Mouse (Mus musculus) liver, postnatal 0 days (tissue): ENCODE measurements at regions not wholly inside any gene's neighbourhood (a gene's known extent, or its start where the extent isn't known, plus 50 kb on each side); places are given as distances from the start of the nearest gene placed in this dataset.

ENCODE experiments used
- ATAC-seq: fragments of 200-750 bp; cut with Nextera tagmentation; 2 replicates; pipeline ENCODE4 v1.8.0; 2017; ENCODE audit warnings: mild to moderate bottlenecking, moderate library complexity
- DNase-seq: peaks from one replicate; pipeline ENCODE4 v3.0.0-alpha.2; 2016
- H3K27ac ChIP-seq: fragments of 300-500 bp; sonication (generic); 2 replicates; pipeline ENCODE4 v1.5.1; 2014; ENCODE audit warnings: antibody characterized with exemption, moderate library complexity, mild to moderate bottlenecking, low read depth
- H3K27me3 ChIP-seq: fragments of 300-500 bp; sonication (generic); 2 replicates; pipeline ENCODE4 v1.6.1; 2014; ENCODE audit warnings: low read length, control low read depth, mixed read lengths; ENCODE audit not compliant: insufficient read depth
- H3K36me3 ChIP-seq: fragments of 300-500 bp; sonication (generic); replicated peaks from 2 replicates; pipeline ENCODE4 v1.6.1; 2014; ENCODE audit warnings: mild to moderate bottlenecking, control low read depth, low read length, moderate library complexity, mixed read lengths; ENCODE audit not compliant: insufficient read depth
- H3K4me1 ChIP-seq: fragments of 300-500 bp; sonication (generic); 2 replicates; pipeline ENCODE4 v1.6.1; 2014; ENCODE audit warnings: antibody characterized with exemption, mild to moderate bottlenecking, control low read depth; ENCODE audit not compliant: insufficient read depth
- H3K4me2 ChIP-seq: fragments of 300-500 bp; sonication (generic); 2 replicates; pipeline ENCODE4 v1.6.1; 2014; ENCODE audit warnings: low read depth, mild to moderate bottlenecking, low read length, moderate library complexity, mixed read lengths
- H3K4me3 ChIP-seq: fragments of 300-500 bp; sonication (generic); 2 replicates; pipeline ENCODE4 v1.5.1; 2014; ENCODE audit warnings: low read depth, low read length
- H3K9ac ChIP-seq: fragments of 300-500 bp; sonication (generic); replicated peaks from 2 replicates; pipeline ENCODE4 v1.6.1; 2014; ENCODE audit warnings: mild to moderate bottlenecking, moderate library complexity
- H3K9me3 ChIP-seq: fragments of 300-500 bp; sonication (generic); 2 replicates; pipeline ENCODE4 v1.6.1; 2016; ENCODE audit warnings: mild to moderate bottlenecking, control low read depth, low read length, mixed read lengths
- CTCF ChIP-seq: sonication (generic); IDR thresholded peaks from 2 replicates; pipeline ENCODE4 v1.5.1; 2016; ENCODE audit warnings: antibody characterized with exemption, low read depth
- EP300 ChIP-seq: IDR thresholded peaks from 2 replicates; pipeline ENCODE4 v1.6.1; 2016; ENCODE audit warnings: antibody characterized with exemption, low read depth, mild to moderate bottlenecking
- WGBS: fragments of 180-500 bp; shearing (Covaris S2); extraction: QIAGEN DNeasy Blood & Tissue Kit; methylation state at CpG from one replicate; pipeline ENCODE4 v1.1.7; 2014; ENCODE audit not compliant: insufficient replicate concordance; 5-methylcytosine and 5-hydroxymethylcytosine counted together

DNA sequence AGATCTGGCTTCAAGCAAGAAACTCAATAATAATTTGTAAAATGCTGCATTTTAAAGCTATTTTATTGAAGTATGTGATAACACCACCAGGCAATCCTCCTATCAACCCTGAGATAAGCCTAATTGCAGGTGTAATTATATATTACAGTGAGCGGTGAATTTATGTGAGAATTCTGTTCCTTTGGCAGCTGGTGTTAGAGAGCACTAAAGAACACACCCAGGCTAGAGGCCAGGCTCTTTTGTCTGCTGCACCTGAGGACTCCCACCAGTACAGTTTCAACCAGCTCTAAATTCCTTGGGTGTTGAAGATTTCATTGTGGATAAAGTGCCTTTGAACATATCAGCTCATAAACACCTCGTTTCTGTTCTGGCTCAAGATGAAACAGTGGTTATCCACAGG is 77.6 kb upstream of the Kdr start:
- Histone ChIP-seq H3K27me3 (no peaks in the 10 kb centered on the region), H3K9me3 (no peaks in the 10 kb centered on the region), H3K4me3 (no peak overlapping the region), H3K4me2 (no peak overlapping the region), H3K36me3 (no peaks in the 10 kb centered on the region), H3K9ac (no peak overlapping the region), H3K27ac (no peak overlapping the region), H3K4me1 (no peaks in the 10 kb centered on the region)
- WGBS = 76% methylated on average over 2 of the region's 2 CpGs
- ATAC-seq (no peak), DNase-seq (no peak)
- no peak for TF ChIP-seq CTCF
- TF ChIP-seq EP300 = no peak

- Histone ChIP-seq H3K9ac (no peak overlapping the region), H3K4me1 (no peaks in the 10 kb centered on the region), H3K9me3 (no peaks in the 10 kb centered on the region), H3K4me3 (no peak overlapping the region), H3K27me3 (no peaks in the 10 kb centered on the region), H3K4me2 (no peak overlapping the region), H3K27ac (no peak overlapping the region), H3K36me3 (no peaks in the 10 kb centered on the region)
- no peak for TF ChIP-seq CTCF
- no peak for TF ChIP-seq EP300
- 83% methylated on average over 1 of the region's 1 CpGs for WGBS
- no peak for DNase-seq
- no peak for ATAC-seq
Measured at GRCm38 (mm10) chr5:76052782-76053181, 74.5 kb upstream of the Kdr start.

DNA sequence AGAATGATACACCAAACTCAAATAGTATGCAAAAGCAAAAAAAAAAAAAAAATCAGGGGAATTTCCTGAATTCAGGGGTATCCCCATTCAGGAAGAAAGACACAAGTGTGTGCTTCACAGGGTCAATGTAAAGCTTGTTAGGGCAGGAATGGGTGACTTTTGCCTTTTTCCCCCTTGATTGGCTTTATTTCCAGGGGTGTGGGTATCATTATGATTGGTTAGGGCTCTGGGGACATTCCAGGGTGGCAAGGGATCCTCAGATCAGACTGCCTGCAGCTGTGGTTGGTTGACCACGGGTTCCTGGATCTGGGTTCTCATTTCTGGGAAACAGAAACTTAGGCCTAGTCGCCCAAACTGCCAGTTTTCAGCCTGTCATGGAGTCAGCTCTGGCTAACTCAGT is 73.4 kb upstream of the Kdr start:
- Histone ChIP-seq H3K36me3 (no peaks in the 10 kb centered on the region), H3K4me3 (no peak overlapping the region), H3K9ac (no peak overlapping the region), H3K4me2 (no peak overlapping the region), H3K27ac (no peak overlapping the region), H3K4me1 (no peaks in the 10 kb centered on the region), H3K27me3 (no peaks in the 10 kb centered on the region), H3K9me3 (no peaks in the 10 kb centered on the region)
- DNase-seq = no peak
- WGBS = 50% methylated on average over 2 of the region's 2 CpGs
- no peak for ATAC-seq
- TF ChIP-seq CTCF = no peak
- no peak for TF ChIP-seq EP300

- TF ChIP-seq CTCF = no peak
- TF ChIP-seq EP300 = no peak
- Histone ChIP-seq H3K4me3 (no peak overlapping the region), H3K9me3 (no peaks in the 10 kb centered on the region), H3K9ac (no peak overlapping the region), H3K36me3 (no peaks in the 10 kb centered on the region), H3K27ac (no peak overlapping the region), H3K4me1 (no peaks in the 10 kb centered on the region), H3K4me2 (0 out of 2 replicates have a peak overlapping the region, but pooled peaks have one; percentile 18), H3K27me3 (no peaks in the 10 kb centered on the region)
- DNase-seq (no peak), ATAC-seq (no peak)
- WGBS = 65% methylated on average over 9 of the region's 9 CpGs
Measured at GRCm38 (mm10) chr5:76048103-76048874, 70.0 kb upstream of the Kdr start.

DNA sequence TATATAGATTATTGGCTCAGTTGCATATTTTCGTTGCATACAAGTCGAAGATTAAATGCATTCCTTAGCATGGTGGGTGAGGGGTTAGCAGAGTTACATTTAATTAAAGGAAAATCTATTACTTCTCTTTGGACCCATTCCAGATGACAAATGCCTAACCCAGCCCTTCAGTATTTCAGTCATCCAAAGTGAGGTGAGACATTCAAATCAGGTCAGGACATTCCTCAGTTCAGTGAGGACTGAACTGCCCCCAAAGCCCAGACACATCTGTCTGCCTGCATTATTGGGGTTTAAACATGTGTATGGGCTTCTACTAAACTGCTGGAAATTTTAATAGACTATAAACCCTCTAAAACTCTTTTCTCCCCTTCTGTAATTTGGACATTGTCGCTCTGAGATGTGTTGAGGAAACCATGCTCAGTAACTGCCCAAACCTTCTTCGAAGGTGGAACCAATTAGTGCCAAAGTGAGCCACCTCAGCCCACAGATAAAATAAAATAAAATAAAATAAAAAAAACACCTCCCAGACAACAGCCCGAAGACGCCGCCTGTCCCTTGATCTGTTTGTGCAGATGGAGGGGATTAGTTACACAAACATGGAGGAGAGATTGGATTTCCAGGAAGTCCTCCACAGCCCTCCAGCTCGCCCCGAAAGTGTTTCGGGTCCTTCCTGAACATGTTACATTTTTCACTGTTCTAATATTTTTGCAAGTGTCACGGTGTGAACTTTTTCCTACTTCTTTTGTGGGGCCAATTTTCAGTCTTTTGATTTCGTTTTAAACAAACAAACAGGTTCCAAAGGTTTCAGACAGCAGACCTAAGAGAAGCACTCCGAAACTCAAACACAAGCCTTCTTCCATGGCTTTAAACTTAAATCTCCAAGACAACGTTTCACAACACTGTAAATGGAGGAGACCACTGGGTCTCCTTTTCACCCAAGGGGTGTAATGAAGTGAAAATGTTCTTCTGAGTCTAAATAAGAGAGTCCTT is 65.6 kb upstream of the Kdr start:
- Histone ChIP-seq H3K4me3 (no peak overlapping the region), H3K27ac (no peak overlapping the region), H3K4me1 (no peaks in the 10 kb centered on the region), H3K9me3 (no peaks in the 10 kb centered on the region; the same call in 1 of the 2 replicates), H3K36me3 (no peaks in the 10 kb centered on the region), H3K9ac (no peak overlapping the region), H3K4me2 (peak overlapping the region; percentile 4; the same call in 1 of the 2 replicates), H3K27me3 (no peaks in the 10 kb centered on the region)
- DNase-seq (no peak), ATAC-seq (no peak)
- TF ChIP-seq CTCF = no peak
- TF ChIP-seq EP300 = 0 out of 2 replicates have a peak, but pooled peaks have one; percentile 7
- 62% methylated on average over 14 of the region's 14 CpGs for WGBS

DNA sequence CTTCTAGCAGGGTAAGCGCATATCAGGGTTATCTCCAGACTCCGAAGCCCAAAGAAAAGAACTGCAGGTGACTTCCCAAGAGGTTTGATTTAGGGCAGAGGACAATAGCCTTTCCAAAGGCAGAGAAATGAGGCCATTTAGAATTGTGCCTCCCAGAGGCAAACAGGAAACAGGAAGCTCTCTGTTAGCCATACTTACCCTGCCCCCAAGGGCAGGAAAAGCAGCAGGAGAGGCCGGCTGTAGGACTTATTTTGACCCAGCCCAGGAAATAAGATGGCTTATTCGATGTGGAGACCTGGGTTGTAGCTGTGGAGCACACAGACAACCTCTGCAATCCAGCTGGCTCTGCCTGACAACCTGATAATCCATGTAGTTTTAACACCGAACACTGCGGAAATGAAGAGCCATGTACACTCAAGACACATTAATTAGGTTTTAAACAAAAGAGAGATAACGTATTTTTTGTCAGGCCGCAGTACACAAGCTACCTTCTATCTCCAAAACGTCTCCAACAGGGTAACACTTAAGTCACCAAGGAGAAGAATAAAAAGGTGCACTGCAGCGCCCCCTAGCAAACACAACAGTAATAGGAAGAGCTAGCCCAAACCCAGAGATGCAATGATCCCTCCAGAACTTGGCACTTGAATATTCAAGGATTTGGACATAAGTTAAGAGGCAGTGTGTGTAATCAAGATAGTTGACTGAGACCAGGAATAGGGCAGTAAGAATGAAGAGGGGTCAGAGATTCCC is 62.4 kb upstream of the Kdr start:
- Histone ChIP-seq H3K4me3 (no peak overlapping the region), H3K36me3 (no peaks in the 10 kb centered on the region), H3K4me1 (no peaks in the 10 kb centered on the region), H3K9me3 (no peaks in the 10 kb centered on the region; the same call in 1 of the 2 replicates), H3K4me2 (no peak overlapping the region), H3K27me3 (no peaks in the 10 kb centered on the region), H3K27ac (no peak overlapping the region), H3K9ac (no peak overlapping the region)
- 50% methylated on average over 10 of the region's 10 CpGs for WGBS
- no peak for ATAC-seq
- peak; percentile 48 for TF ChIP-seq CTCF
- TF ChIP-seq EP300 = no peak
- peak; percentile 34 for DNase-seq
